Mouse (Mus musculus) olfactory bulb, adult 2 months (tissue): ENCODE measurements around the gene Herc2.

Experiments
- CTCF ChIP-seq: fragments of 200-500 bp; IDR thresholded peaks from 2 replicates; pipeline ENCODE4 v1.5.1; 2012; ENCODE audit warnings: low read depth, mild to moderate bottlenecking, low read length, moderate library complexity; ENCODE audit not compliant: insufficient read depth
- POLR2A ChIP-seq: fragments of 200-500 bp; IDR thresholded peaks from 2 replicates; pipeline ENCODE4 v1.6.1; 2012; ENCODE audit warnings: mild to moderate bottlenecking, low read depth, low read length, moderate library complexity; ENCODE audit not compliant: insufficient read depth

DNA sequence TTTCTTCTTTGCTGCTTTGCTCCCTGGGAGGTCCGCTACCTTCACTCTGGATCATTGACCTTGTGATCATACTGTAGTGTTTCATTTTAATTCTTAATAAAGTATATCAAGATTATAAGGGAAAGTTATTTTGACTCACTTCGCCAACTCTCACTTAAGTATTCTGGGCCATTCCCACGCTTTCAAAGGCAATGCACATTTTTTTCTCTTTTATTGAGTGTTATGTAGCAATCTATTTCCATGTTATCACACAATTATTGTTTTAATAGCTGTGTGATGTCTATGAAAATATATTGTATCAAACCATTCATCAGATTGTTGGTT, 30.1 kb upstream of the Herc2 start, which contains the start of gene Nipa1:
- TF ChIP-seq POLR2A (no peak), CTCF (no peak)
